Mouse (Mus musculus) spleen, adult 10 weeks (tissue): Measurements from ENCODE around the gene Mei4. TPM values are rescaled to one million over a fixed set of nuclear protein-coding genes. Genes with fewer than 3 reads are reported as not detected.

Experiments used
- polyA plus RNA-seq: library from polyadenylated mRNA; stranded (reverse); fragments of 350-450 nt; fragmentation: Illumina TruSeq; extraction: RNeasy Lipid Tissue Mini Kit (QIAGEN cat#74804); gene quantifications from one replicate; pipeline ENCODE4 v1.2.3, GENCODE M21; 2015; ENCODE audit warnings: low replicate concordance; ENCODE audit not compliant: insufficient read depth

Mei4 gene
- polyA plus RNA-seq = 0.79 TPM

GRCm38 (mm10) chr9:81863181-81863887 is at the start of gene Mei4:
Gene Mei4 (plus strand): TSS chr9:81863670.

Other genes starting within 250 kb of the Mei4 start
- gene Htr1b, start 229.8 kb upstream of the Mei4 start, polyA plus RNA-seq = 0.21 TPM